Mouse (Mus musculus): ENCODE measurements around the gene Gm7233.
"Not testable (repeated sequence)": the region's sequence is repeated elsewhere in the genome, so short reads cannot be mapped to it uniquely, and the experiment has no call there.

Gm7233 gene

DNA sequence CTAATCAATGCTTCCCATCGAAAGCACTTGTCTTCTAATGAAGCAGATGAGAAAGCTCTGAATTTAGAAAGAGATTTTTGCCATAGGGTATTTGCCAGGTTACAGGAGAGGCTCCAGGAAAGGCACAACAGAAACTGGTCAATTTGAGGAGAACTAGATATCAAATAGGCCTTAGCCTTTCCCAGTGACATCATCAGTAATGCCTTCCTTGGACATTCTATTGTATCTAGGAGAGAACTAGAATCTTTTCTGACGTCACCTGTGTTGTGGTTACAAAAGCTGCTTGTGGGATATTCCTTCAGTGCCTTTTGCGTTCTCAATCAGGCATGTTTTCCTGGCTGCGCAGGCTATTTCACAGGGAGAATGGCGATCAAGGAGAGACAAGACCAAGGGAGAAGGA is at the start of gene Gm7233:
Gene Gm7233 (plus strand): TSS at position 301 of the 400 bp plus-strand sequence.
- DNase-seq (ENCODE audit: extremely low spot score, low read depth, low spot score) = not testable (repeated sequence)

DNA sequence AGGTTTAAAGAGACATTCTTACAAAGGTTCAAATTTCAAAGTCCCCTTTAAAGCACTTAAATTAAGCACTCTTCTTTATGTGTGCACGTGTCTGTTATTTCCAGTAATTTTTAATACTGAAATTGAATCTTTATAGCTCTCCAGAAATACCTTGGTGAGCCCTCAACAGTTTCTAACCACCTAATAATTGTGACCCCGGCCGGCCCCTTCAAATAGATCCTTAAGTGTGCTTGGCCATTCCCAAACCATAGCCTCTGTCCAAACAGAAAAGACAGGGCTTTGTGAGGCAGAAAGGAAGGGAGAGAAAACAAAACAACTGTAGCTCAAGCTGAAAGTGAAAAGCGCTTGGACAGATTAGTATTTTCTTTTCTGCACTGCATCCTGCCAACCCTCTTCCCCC is 12.5 kb upstream of the Gm7233 start:
- DNase-seq (ENCODE audit: extremely low spot score, low read depth, low spot score) = not testable (repeated sequence)

DNA sequence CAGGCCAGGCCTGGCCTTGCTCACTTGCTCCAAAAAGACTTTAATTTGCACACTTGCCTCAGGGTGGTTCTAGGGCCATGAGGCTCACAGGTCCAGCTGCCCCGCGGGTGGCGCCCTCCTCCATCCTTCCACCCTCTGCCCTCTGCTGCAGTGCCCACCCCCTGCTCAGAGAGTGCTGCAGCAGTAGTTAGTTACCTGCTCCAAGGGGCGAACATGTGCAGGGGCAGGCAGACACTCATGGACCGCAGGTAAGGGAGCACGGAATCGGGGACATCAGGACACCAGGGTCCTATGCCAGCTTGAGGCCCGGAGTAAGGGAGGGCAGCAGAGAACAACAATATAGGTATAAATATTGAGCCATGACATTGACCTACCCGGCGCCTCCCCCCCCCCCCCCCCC is 11.7 kb upstream of the Gm7233 start:
- not testable (repeated sequence) for DNase-seq (ENCODE audit: extremely low spot score, low read depth, low spot score)

DNA sequence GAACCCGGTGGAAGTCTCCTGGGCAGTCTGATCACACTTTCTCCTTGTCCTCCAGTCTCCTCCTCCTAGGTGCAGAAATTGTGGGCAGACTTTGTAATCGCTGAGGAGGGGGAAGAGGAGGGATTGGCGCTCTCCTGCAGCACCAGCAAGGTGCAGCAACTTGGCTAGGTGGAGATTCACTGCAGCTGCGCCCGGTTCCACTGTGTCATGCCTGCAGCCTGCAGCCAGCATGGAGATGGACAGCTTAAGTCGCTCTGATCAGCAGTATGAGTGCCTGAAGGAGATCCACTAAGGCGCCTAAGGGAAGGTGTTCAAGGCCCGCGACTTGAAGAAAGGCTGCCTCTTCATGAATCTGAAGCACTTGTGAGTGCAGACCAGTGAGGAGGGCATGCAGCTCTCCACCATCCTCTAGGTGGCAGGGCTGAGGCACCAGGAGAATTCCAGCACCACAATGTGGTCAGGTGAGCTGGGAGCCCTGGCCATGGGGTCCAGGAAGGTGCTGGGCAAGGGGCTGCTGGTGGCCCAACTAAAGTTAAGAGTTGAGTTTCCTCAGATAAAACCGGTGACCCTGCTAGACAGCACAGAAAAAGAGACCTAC is 11.0 kb upstream of the Gm7233 start:
- DNase-seq (ENCODE audit: extremely low spot score, low read depth, low spot score) = not testable (repeated sequence)

DNA sequence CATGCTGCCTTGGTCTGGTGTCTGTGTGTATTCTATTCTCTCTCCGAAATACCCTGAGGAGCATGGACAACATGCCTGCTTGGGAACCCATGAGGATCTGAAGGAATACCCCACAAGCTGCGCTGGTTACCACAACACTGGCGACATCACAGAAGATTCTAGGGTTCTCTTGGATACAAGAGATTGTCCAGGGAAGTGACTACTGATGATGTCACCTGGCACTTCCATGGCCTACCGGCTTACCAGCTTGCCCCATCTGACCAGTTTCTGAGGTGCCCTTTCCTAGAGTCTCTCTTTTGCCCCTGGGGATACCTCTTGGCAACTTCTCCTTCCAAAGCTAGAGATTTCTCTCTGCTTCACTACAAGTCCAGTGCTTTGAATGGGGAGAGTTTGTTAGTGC is 55.5 kb downstream of the Gm7233 start, which contains the start of gene Gm8122:
Gene Gm8122 (minus strand): TSS at position 101 of the 400 bp plus-strand sequence.
- DNase-seq (ENCODE audit: extremely low spot score, low read depth, low spot score) = not testable (repeated sequence)
